Mouse (Mus musculus) myocyte (in vitro differentiated cells): Measurements from ENCODE around the gene Gm20379. TPM values are rescaled to one million over a fixed set of nuclear protein-coding genes. Genes with fewer than 3 reads are reported as not detected.

ENCODE experiments used
- H3K27me3 ChIP-seq: one replicate; pipeline ENCODE4 v1.6.1; 2011; ENCODE audit not compliant: control insufficient read depth, insufficient read depth, insufficient read length
- H3K36me3 ChIP-seq: one replicate; pipeline ENCODE4 v1.6.1; 2011; ENCODE audit not compliant: control insufficient read depth, insufficient read depth
- H3K4me2 ChIP-seq: one replicate; pipeline ENCODE4 v1.6.1; 2011; ENCODE audit warnings: low read depth, control low read depth
- H3K4me3 ChIP-seq: one replicate; pipeline ENCODE4 v1.5.1; 2011; ENCODE audit warnings: mild to moderate bottlenecking, control low read depth, moderate library complexity
- H3K79me2 ChIP-seq: one replicate; pipeline ENCODE4 v1.6.1; 2011; ENCODE audit not compliant: control insufficient read depth, insufficient read depth
- H3ac ChIP-seq: one replicate; pipeline ENCODE4 v1.6.1; 2011; ENCODE audit not compliant: control insufficient read depth, insufficient read length
- CEBPB ChIP-seq: IDR thresholded peaks from 2 replicates; pipeline ENCODE4 v1.6.1; 2011; ENCODE audit warnings: mild to moderate bottlenecking, moderate library complexity; ENCODE audit not compliant: poor library complexity, insufficient read depth, severe bottlenecking
- E2F4 ChIP-seq: IDR thresholded peaks from one replicate; pipeline ENCODE4 v1.6.1; 2011; ENCODE audit warnings: mild to moderate bottlenecking, control low read depth, moderate library complexity; ENCODE audit not compliant: insufficient read depth
- MAX ChIP-seq: IDR thresholded peaks from one replicate; pipeline ENCODE4 v1.6.1; 2011; ENCODE audit warnings: low read depth, mild to moderate bottlenecking, control low read depth
- MYOD1 ChIP-seq, 3 experiments: IDR thresholded peaks; one replicate each; pipeline ENCODE4 v1.6.1; 2011; ENCODE audit warnings: control low read depth in 2 of 3, low read depth in 2 of 3, mild to moderate bottlenecking in 2 of 3, moderate library complexity in 1 of 3; ENCODE audit not compliant: insufficient read length in 2 of 3, control insufficient read depth in 1 of 3
- MYOG ChIP-seq, 3 experiments: IDR thresholded peaks; one replicate each; pipeline ENCODE4 v1.6.1; 2011; ENCODE audit warnings: control low read depth in 2 of 3, low read depth in 2 of 3, mild to moderate bottlenecking in 2 of 3; ENCODE audit not compliant: insufficient read length in 2 of 3, control insufficient read depth in 1 of 3, insufficient read depth in 1 of 3
- POLR2A ChIP-seq: IDR thresholded peaks from one replicate; pipeline ENCODE4 v1.6.1; 2011; ENCODE audit warnings: low read depth, mild to moderate bottlenecking, control low read depth, moderate library complexity; ENCODE audit not compliant: insufficient read length
- POLR2AphosphoS2 ChIP-seq: IDR thresholded peaks from one replicate; pipeline ENCODE4 v1.6.1; 2011; ENCODE audit warnings: low read depth, control low read depth; ENCODE audit not compliant: insufficient read length
- REST ChIP-seq: IDR thresholded peaks from one replicate; pipeline ENCODE4 v1.6.1; 2011; ENCODE audit warnings: mild to moderate bottlenecking, control low read depth, moderate library complexity; ENCODE audit not compliant: insufficient read depth, insufficient read length
- SRF ChIP-seq: IDR thresholded peaks from one replicate; pipeline ENCODE4 v1.6.1; 2011; ENCODE audit warnings: low read depth; ENCODE audit not compliant: control insufficient read depth, insufficient read length
- TCF12 ChIP-seq: IDR thresholded peaks from one replicate; pipeline ENCODE4 v1.6.1; 2011; ENCODE audit warnings: mild to moderate bottlenecking, control low read depth; ENCODE audit not compliant: poor library complexity, insufficient read depth, severe bottlenecking
- TCF3 ChIP-seq: IDR thresholded peaks from one replicate; pipeline ENCODE4 v1.6.1; 2011; ENCODE audit warnings: low read depth, control low read depth; ENCODE audit not compliant: insufficient read length
- USF1 ChIP-seq: IDR thresholded peaks from one replicate; pipeline ENCODE4 v1.6.1; 2011; ENCODE audit warnings: low read depth, mild to moderate bottlenecking, control low read depth, moderate library complexity
- polyA plus RNA-seq: library from polyadenylated mRNA; unstranded; fragments of >200 nt; fragmentation: generic; extraction: Trizol; gene quantifications from one replicate; pipeline ENCODE4 v1.2.1, GENCODE M21; 2012; ENCODE audit warnings: missing spikeins

Gm20379 gene
- polyA plus RNA-seq, 1 experiment: not detected

DNA sequence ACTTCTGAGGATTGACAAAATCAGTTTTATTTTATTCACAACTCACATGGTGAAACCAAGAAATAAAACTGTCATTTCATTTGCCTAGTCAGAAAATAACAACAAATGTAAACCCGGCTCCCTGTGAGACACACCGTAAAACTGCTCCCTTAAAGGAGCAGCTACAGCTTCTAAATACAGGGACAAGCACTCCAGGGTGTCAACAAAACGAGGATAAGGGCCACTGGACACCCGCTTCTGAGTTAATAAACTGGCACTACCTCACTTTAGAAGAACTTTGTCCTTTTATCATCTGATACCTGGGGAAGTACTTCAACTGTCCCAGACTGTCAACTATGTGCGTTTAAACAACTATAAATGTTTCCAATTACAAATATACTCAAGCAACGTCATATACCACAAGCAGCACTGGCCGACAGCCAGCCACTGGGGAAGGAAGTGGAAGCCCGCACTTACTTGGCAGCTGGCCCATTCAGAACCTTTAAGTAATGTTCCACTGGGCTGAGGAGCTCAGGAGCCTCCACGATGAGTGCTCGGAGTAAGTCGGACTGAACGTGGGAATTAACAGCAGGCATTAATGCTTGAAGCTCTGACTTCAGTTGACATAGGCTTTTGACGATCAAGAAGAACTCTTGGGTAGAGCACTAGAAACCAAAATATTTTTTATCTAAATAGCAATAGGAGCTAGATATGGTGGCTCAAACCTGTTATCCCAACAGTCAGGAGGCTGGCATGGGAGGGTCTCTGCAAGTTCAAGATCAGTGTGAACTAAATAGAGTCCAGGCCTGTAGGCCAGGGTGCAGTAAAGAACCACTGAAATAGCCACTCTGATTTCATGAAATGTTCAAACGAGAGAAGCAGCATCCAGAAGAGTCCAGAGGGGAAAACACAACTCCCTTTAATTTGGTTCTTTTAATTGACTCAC, 31.2 kb upstream of the Gm20379 start:
- H3K4me2 ChIP-seq: peak overlapping the region; percentile 8
- no peaks in the 10 kb centered on the region for H3K79me2 ChIP-seq
- no peak overlapping the region for H3K4me3 ChIP-seq
- no peaks in the 10 kb centered on the region for H3K27me3 ChIP-seq
- no peaks in the 10 kb centered on the region for H3K36me3 ChIP-seq
- no peak overlapping the region for H3ac ChIP-seq
- no peak for TF ChIP-seq POLR2AphosphoS2
- TF ChIP-seq TCF12: no peak
- TF ChIP-seq USF1: no peak
- no peak for TF ChIP-seq CEBPB
- no peak for TF ChIP-seq REST
- no peak for TF ChIP-seq MAX
- TF ChIP-seq MYOD1 (IDR thresholded peaks at IDR 0.05; ENCODE audit: control insufficient read depth in 1 of 3, insufficient read length in 2 of 3, low read depth in 2 of 3): no peak
- TF ChIP-seq MYOG (IDR thresholded peaks at IDR 0.05; ENCODE audit: control insufficient read depth in 1 of 3, insufficient read depth in 1 of 3, insufficient read length in 2 of 3, low read depth in 2 of 3): no peak
- no peak for TF ChIP-seq TCF3
- no peak for TF ChIP-seq SRF
- no peak for TF ChIP-seq POLR2A
- no peak for TF ChIP-seq E2F4

DNA sequence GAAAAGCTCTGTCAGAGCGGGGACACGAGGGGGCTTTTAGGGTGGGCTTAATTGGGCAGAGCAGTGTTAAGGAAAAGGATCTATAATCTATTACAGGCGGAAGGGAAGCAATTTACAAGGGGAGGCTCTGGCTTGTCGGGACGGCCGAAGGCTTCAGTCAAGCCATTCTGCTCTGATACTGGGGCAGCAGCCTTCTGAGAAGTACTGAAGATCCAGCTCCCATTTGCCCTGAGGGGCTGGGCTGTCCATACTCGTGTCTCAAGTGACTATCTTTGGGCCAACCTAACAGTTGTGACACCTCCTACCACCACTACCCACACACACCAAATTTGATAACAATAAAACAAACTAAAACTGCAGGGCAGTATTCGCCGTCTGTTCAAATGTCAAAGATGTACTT, 30.5 kb upstream of the Gm20379 start:
- no peaks in the 10 kb centered on the region for H3K27me3 ChIP-seq
- H3K79me2 ChIP-seq: no peaks in the 10 kb centered on the region
- H3ac ChIP-seq: no peak overlapping the region
- no peak overlapping the region for H3K4me2 ChIP-seq
- H3K36me3 ChIP-seq: no peaks in the 10 kb centered on the region
- no peak for TF ChIP-seq USF1
- no peak for TF ChIP-seq SRF
- no peak for TF ChIP-seq MAX
- TF ChIP-seq REST: no peak
- no peak for TF ChIP-seq TCF12
- no peak for TF ChIP-seq POLR2A
- no peak for TF ChIP-seq E2F4
- no peak for TF ChIP-seq CEBPB
- TF ChIP-seq POLR2AphosphoS2: no peak
- no peak for TF ChIP-seq MYOD1 (IDR thresholded peaks at IDR 0.05; ENCODE audit: control insufficient read depth in 1 of 3, insufficient read length in 2 of 3, low read depth in 2 of 3)
- TF ChIP-seq TCF3: no peak
- no peak for TF ChIP-seq MYOG (IDR thresholded peaks at IDR 0.05; ENCODE audit: control insufficient read depth in 1 of 3, insufficient read depth in 1 of 3, insufficient read length in 2 of 3, low read depth in 2 of 3)
- no peak overlapping the region for H3K4me3 ChIP-seq

GRCm38 (mm10) chr13:92277027-92277426, 28.8 kb upstream of the Gm20379 start:
- Histone ChIP-seq H3K79me2 (no peaks in the 10 kb centered on the region), H3K4me2 (no peak overlapping the region), H3K27me3 (no peaks in the 10 kb centered on the region), H3K36me3 (no peaks in the 10 kb centered on the region), H3ac (no peak overlapping the region), H3K4me3 (no peak overlapping the region)
- TF ChIP-seq E2F4 (no peak), MAX (no peak), MYOD1 (IDR thresholded peaks at IDR 0.05; ENCODE audit: control insufficient read depth in 1 of 3, insufficient read length in 2 of 3, low read depth in 2 of 3) (no peak), TCF12 (no peak), USF1 (no peak), POLR2A (no peak), POLR2AphosphoS2 (no peak), REST (no peak), CEBPB (no peak), TCF3 (no peak), SRF (no peak), MYOG (IDR thresholded peaks at IDR 0.05; ENCODE audit: control insufficient read depth in 1 of 3, insufficient read depth in 1 of 3, insufficient read length in 2 of 3, low read depth in 2 of 3) (no peak)

GRCm38 (mm10) chr13:92291605-92292004, 14.2 kb upstream of the Gm20379 start:
- H3K36me3 ChIP-seq: no peaks in the 10 kb centered on the region
- no peak overlapping the region for H3ac ChIP-seq
- no peaks in the 10 kb centered on the region for H3K27me3 ChIP-seq
- TF ChIP-seq E2F4 (no peak), MYOG (IDR thresholded peaks at IDR 0.05; ENCODE audit: control insufficient read depth in 1 of 3, insufficient read depth in 1 of 3, insufficient read length in 2 of 3, low read depth in 2 of 3) (no peak), TCF12 (no peak), CEBPB (no peak), POLR2A (no peak), USF1 (no peak), TCF3 (no peak), MAX (no peak), SRF (no peak), MYOD1 (IDR thresholded peaks at IDR 0.05; ENCODE audit: control insufficient read depth in 1 of 3, insufficient read length in 2 of 3, low read depth in 2 of 3) (no peak), POLR2AphosphoS2 (no peak), REST (no peak)
- no peaks in the 10 kb centered on the region for H3K79me2 ChIP-seq
- H3K4me2 ChIP-seq: no peak overlapping the region
- no peak overlapping the region for H3K4me3 ChIP-seq
